Mouse (Mus musculus) heart, adult 9 months (tissue): Measurements from ENCODE around the gene Dennd1a.

ENCODE experiments used
- DNase-seq, 2 experiments: peaks; one replicate each; pipeline ENCODE4 v3.0.0; 2022; ENCODE audit warnings: low spot score in 2 of 2

Dennd1a gene

DNA sequence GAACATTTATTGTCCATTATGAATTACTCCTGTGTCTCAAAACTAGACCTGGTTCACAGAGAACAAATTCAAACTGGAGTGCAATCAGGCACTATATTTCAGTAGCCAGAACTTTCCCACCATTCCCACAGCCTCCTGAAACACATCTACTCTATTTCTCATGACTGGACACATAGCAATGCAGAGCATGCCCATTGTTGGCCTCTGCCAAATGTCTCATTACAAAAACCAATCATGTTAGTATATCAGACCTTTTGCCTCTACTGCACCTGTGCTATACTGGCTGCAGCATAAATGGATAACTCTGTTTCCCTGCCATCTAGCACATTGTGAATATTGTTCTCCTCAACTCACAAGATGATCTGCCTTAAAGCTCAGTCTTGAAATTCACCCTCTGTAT is 238.2 kb downstream of the Dennd1a start:
- DNase-seq = no peak

DNA sequence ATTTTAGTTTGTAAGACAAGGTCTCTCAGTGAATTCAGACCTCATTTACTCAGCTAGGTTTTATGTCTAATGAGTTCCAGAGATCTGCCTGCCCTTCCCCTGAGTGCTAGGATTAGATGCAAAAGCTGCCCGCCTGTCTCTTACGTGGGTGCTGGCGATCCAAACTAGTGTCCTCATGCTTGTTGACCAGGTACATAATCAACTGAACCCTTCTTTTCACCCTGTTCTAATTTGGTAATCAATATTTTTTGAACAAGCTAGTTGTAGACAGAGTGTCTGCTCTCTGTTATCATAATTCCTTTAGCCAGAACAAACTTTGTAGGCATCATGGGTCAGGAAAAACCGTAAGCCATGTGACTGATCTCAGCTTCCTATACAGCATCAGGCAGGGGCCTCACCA is 241.9 kb downstream of the Dennd1a start:
- DNase-seq = no peak

DNA sequence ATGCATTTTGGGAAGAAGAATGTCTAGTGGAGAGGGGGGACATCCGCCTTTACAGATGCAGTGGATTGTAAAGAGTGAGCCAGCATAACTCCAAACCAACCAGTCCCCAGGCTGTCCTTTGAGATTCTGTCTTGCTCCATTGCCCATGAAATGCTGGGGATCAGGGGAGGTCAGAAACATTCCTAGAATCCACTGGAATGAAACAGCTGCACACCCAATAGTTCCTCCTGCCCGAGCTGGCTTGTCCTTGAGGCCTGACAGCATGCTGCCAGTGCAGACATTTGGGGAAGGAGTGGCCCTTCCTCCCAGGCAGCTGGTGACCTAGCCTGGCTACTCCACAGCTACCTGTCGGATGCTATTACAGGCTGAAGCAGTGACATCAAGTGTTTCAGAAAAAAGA is 246.3 kb downstream of the Dennd1a start:
- no peak for DNase-seq

DNA sequence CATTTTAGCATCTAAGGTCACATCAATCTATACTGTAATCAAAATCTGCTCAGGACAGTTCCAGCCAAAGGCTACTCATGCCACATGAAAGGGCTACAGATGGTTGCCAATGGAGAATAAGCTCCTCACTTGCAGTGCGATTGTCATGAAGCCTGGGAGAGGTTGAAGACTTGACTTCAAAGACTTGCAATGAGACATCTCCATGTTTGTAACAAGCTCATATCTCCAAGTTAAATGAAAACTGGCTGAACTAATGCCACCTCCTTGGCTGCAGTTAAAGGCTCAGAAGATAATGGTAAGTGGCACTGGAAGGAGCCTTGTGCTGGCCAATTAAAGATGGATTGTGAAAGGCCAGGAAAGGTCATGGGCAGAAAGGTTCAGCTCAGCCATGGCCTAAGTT is 247.6 kb downstream of the Dennd1a start:
- no peak for DNase-seq

DNA sequence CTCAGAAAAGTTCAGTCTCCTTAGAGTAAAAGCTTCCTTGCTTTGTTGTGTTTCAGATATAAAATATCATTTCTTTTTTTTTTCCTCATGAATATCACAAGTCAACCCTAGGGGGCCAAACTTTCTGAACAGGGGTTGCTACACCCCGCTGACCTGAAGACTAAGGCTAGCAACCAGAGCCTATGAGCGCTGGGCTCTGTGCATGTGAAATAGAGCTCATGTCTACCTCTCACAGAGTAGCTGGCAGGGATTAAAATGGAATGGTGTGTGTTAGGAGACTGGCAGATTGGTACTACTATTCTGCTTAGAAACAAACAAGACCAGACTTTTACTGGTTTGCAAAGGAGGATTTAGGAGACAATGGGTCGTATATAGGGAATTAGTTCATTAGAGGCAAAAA is 258.9 kb downstream of the Dennd1a start:
- DNase-seq = no peak

DNA sequence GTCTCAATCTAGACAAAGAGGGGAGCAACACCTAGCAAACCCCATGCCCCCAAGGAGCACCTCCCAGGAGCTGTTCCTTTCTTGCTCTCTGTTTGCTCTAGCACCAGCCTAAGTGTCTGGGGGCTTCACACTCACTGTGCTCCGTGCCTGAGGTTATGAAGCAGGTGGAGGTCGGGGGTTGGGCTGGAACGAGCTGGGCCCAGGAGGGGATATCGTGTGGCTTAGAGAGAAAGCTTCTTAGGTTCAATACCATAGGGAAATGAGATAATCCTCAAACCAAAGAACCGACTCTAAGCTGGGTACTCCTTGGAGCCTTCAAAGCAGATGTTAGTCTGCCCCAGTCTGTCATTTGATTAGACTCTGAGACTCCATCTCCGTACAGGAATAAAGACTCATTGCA is 261.6 kb downstream of the Dennd1a start:
- no peak for DNase-seq

DNA sequence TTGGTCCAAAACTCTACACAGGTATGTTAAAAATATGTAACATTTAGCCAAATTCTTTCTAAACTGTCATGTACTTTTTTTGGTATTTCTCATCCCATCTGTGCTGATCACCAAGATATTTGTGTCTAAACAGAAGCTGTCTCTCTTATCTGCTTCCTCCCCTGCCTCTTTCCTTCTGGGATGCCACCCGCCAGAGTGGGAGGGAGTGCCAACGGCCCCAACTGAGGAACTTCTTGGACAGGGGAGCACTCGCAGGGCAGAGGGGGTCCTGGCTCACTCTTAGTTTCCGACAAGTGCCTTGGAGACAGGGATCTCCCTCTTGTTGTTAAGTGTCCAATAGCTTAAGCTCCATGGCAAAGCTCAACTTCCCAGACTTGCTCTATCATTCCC is 263.5 kb downstream of the Dennd1a start:
- DNase-seq = no peak

DNA sequence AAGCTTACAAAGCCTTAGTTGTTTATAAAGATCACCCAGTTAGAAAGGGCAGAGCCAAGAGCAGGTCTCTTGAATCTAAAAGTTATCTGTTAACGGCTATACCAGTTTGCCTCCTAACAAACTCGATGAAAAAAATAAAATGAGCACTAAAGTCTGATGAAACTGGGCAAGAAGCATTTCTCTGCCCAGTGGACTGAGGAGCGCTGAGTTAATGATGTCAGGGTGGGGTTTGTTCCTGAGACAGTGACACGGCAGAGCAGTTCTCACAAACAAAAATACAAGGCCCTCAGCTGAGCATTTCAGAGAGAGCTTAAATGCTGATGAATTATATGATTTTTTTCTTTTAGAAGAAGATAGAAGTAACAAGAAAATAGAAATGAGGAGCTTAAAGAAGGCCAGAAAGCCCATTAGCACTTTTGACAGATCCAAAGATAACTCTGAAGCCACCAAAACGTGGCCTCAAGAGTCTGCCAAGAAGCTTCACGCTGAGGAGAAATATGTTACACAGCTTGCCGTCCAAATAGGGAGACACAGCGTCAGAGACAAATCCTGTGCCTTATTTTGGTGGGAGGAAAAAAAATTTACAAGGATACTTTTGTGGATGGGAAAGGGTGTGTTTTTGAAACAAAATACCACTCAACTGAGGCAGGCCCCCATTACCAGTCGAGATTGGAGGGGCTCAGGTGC is 264.0 kb downstream of the Dennd1a start:
- no peak for DNase-seq

DNA sequence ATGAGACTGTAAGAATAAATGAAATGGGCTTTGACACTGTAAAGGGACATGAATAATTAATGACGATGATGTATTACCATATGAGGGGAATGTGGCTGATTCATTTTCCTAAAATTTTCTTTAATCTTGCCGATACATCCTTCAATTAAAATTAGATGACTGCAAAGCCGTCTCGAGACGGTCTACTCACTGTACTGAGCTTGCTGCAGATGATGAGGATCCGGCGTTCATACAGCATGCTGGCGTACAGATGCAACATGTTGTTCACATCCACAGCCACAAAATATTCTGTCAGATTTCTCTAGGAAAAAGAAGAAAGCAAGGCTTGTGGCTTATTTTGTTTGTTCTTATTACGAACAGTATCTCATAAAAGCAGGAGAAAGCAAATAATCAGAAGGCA is 266.0 kb downstream of the Dennd1a start:
- no peak for DNase-seq

DNA sequence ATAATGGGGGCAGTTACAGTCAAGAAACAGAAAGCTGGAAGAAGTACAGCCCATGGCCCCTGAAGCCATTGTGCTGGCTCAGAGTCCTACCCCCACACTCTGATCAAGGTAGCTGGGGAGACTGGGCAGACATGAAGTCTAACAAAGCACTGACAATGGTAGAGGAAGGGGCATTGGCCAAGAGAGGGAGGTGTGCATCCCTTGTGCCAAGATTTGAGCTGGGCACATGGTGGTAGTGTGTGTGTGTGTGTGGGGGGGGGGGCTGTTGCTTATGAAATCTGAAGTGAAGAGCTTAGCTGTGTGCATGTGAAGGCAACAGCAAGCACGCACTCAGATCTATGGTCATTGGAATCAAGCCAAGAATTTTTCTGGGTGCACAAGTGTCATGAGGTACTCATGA is 272.5 kb downstream of the Dennd1a start:
- DNase-seq = no peak

DNA sequence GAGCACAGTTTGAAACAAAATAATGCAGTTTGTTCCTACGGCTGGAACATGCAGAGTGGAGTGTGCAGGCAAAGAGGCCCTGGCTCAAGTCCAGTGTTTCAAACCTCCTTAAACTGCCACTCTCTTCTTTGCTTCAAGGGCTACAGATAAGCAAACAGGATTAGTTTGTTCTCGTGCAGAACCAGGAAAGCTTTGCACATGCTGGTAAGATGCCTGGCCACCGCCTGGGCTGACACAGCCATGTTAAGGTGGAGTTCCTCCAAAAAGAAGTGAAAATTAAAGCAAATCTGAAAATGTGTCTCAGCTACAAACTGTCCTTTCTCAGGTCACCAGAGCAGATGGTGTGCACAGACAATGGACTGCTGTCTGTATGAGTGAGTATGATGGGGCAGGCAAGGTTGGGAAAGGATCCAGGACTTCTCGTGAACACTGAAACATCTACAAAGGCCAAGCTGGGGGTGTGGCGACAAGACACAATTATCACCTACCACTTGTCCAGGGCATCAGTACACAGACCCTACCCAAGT is 273.3 kb downstream of the Dennd1a start:
- DNase-seq = peak; percentile 15 to 29

DNA sequence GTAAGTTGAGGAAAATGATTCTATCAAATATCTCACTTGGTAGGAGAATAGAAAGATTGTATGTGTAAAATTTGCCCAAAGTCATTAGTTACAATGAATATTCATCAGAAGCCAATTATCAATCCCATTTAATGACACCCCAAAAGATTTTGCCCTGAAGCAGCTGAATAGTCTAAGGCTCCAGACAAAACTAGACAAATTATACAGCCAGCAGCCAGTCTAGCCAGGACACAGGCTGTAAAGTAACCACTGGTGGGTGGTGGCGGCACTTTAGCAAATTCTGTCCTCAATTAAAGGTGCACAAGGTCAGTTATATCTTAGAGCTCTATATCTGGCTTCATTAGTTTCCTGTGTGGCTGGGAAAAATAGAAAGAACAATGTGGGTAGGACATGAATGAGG is 280.0 kb downstream of the Dennd1a start:
- DNase-seq = no peak

DNA sequence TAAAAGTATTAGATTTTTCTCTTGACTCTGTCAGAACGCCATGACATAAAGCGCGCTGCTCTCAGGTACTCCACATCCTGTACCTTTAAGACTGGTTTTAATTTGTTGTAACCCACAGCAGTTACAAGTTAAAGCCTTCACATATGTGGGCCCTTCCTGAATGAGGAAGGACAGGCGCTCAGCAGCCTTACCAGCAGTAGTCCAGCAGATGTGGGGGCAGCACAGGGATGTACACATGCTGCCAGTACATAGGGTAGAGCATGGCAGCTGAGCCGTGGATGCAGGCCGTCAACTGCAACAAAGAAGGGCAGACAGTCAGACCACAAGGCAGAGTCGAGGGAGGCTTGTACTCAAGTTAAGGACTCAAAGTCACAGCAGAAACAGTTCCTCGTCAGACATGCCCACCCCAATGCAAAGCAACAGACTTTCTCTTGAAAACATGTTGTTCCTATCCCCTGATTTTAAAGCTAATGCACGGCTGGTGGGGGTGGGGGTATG is 284.0 kb downstream of the Dennd1a start:
- no peak for DNase-seq

DNA sequence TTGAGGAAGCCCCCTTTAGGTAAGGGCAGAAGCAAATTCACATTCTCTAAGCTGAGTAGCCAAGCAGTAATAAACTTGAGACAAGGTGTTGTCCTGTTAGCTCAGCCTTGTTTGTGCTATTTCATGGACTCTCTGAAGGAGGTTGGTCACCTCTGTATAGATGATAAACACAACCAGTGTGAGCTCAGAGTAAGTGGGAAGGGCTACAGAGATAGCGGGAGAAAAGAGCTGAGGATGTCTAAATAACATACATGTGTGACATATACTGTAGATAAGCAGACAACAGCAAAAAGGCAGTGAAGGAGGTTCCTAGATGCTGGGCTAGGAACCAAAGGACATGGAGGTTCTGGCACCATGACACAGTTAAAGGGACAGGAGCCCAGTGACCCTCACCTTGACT is 286.2 kb downstream of the Dennd1a start:
- no peak for DNase-seq

DNA sequence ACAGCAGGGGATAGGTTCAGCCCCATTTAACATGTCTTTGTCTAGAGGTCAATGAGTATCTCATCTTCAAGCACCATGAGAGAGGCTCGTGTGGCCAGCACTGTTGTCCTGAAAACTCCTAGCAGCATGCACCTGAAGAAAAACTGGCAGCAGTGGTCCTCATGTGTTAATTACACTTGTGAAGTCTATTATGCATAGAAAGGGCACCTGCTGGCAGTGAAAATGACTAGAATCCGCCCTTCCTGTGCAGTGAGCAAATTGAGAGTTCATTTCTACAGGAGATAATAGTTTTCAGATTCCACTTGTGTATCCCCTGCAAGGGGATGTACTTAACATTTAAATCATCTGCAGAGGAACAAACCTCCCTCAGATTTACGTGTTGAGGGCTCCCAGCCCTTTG is 289.2 kb downstream of the Dennd1a start:
- DNase-seq = no peak

DNA sequence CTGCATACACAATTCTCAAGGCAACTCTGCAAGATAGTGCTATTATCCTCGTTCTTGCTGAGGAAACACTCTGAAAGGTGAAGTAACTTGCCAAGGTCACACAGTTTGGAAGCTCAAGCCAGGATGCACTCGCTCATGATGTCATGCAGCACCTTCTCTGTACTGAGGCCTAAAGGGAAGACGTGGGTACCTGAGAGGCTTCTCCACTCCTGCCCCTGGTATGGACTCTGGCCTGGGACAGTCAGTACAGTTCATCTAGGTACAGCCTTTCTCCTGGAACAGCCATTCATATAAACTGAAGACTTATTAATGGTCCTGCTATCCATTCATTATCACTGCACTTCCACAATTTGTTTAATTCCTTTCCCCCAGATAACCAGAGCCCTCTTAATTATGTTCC is 298.1 kb downstream of the Dennd1a start:
- no peak for DNase-seq

DNA sequence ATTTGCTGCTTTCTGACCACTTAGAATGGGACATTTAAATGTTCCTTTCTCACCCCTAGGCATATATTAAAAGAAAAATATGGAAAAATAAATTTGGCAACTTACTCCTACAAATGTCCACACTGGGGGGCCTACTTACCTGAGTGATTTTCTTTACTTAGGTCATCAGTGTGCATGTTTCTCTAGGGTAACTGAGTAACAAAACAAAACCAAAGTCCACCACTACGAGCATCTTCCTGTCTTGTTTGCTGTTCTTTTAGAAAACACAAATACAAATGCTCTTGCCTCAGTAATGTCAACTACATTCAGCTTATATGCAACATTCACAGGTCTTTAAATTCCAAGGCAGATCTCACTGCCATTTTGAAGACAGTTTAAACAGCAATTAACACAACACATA is 298.9 kb downstream of the Dennd1a start:
- no peak for DNase-seq

DNA sequence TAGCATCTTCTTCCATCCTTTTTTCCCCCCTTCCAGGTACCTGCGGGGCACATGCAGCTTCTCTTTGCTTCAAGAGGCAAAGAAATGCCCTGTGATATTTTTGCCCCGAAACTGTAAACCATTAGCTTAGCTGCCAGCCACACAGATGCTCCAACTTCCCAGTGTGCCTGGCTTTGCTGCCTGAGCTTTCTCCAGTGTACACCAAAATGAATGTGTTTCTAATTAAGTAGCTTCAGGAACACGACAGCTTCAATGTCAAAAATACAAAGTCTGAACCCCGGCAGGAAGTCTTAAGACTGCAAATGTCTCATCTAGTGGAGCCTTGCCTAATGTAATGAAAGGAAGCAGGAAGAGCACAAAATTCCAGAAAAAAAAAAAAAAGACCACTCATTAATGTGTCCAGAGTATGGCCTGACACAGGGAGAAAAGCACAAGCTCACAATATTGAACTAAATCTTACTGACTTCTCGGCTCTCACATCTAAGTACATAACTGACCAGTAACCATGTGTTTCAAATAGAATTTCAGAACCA is 301.4 kb downstream of the Dennd1a start:
- DNase-seq = no peak

DNA sequence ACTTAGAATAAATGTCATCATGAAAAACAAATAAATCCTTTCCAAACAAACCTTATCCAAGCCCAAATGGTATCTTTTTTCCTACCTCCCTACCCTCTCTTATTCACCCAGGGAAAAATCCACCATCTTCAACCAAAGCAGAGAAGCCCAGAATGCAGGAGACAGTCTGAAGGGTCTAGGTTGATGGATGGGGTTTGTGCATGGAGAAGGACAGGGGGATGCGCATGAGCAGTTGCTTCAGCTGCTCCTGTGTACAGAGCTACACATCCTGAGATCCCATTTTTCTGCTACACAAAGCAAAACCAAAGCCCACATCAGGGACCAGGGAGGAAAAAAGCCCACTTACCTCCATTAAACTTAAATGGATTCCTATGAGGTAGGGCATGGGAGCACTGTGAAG is 304.5 kb downstream of the Dennd1a start:
- DNase-seq = no peak

DNA sequence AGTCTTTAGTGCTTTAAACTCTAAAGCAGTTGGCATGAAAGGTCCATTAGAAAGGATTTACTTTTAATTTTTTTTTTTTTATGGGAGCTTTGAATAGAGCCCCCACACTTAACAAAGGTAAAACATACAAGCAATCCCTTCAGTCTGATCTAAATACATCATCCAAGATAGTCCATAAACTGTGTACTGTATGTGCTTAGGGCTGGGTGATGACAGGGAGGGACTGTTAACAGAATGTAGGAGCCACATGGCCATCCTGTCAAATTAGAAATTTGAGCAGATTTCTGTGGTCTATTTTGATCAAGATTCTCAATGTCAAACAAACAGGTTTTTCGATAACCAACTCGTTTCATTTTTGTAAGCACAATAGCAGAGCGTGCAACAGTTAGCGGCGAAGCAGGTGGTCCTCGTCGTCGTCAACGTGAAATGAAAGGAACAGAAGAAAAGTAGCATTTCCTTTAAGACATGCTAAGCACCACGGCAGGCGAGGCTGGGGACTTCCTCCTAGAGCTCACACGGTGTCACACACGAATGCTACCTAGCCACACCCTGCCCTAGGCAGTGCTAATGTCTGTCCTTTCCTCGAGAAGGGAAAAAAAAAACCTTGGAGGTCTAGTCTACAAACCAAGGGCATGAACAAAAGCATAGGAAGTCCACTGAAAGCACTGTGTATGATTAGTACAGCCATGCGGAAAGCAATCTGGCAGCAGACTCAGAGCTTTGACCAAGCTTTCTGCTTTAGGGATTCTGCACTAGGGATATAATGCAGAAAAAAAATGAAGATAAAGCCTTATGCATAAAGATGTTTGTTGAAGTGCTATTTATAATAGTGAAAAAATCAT is 305.4 kb downstream of the Dennd1a start:
- no peak for DNase-seq

DNA sequence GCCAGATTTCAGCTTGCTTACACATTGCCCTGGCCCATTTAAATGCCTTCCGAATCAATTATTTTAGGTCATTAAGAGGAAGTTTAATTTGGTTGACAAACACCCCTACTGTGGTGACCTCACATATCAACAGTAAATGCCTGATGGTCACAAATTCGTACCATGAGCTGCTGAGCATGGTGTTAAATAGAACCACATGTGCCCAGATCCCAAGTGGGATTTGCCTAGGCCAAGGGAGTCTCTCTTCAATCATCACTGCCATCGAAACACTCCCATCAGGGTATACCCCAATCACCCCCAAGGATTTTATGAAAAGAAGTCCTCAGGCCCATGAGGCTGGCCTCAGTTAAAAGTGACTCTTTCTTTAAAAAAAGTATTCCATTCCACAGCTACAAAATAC is 313.0 kb downstream of the Dennd1a start:
- no peak for DNase-seq

DNA sequence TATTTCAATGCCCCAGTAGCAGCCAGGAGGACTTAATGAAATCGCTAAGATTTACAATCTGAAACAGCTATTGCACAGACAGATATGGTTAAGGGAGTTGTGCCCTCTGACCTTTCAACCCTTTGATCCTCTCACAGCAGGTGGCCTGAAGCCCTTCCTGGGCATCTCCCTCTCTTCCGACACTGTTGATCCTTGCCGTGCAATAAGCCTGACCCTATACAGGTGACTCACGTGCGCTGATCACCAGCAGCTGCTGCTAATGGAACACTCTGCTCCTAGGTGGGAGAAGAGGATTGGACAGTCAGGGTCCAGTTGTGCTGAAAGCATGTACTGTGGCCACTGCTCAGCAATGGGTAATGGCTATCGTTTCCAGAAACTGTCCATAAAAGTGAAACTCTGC is 314.6 kb downstream of the Dennd1a start:
- DNase-seq = no peak

DNA sequence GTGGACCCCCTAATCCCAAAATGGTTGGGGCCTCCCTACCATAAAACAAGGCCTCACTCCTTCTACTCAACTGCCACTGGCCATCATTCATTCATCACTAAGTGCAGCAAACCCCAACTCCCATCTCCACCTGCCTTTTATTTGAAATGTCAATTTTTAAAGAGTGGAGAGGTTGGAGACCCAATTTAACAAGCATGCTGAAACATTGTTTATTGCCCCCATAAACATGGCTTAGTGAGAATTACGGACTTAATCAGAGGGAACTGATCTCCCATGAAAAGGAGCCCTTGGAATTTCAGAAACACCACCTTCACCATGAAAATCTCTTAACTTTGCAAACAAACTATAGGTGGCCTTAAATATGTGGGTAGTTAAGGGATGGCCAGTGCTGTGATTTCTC is 315.5 kb downstream of the Dennd1a start:
- DNase-seq = no peak
